In genomic region chr12:72520645-72521044, GRCm38 (mm10) we compare ENCODE assay signal across 8 mouse cellular contexts. TPM values are rescaled to one million over a fixed set of nuclear protein-coding genes. Genes with fewer than 3 reads are reported as not detected.
A peak's percentile ranks its signal among the peaks of the same experiment; 100 is the strongest.
DNase-seq lines count a peak whose midpoint lies in the region; ATAC-seq and TF ChIP-seq lines count a peak whose summit lies in the region.

No protein-coding gene starts in this region.

- H3K4me1 ChIP-seq in forebrain, postnatal 0 days (ENCODE audit: insufficient read depth) = no peaks in the 10 kb centered on the region
- H3K4me1 ChIP-seq in forebrain, embryonic 16.5 days (replicated peaks; ENCODE audit: control insufficient read depth, insufficient read depth, low read length) = peaks cover 3% of the 10 kb centered on the region
- no peaks in the 10 kb centered on the region for H3K4me1 ChIP-seq in thymus, adult 2 months (replicated peaks; ENCODE audit: control insufficient read depth, insufficient read depth, low read length)
- H3K4me1 ChIP-seq in lung, postnatal 0 days (ENCODE audit: insufficient read depth, low read depth, low read length) = no peaks in the 10 kb centered on the region
- H3K4me1 ChIP-seq in spleen, adult 2 months (ENCODE audit: control insufficient read depth, insufficient read depth, insufficient read length) = no peaks in the 10 kb centered on the region

- 2% methylated on average over 2 of the region's 2 CpGs for WGBS in forebrain, postnatal 0 days
- 3% methylated on average over 2 of the region's 2 CpGs for WGBS in forebrain, embryonic 16.5 days
- WGBS in thymus, adult 2 months = 1% methylated on average over 2 of the region's 2 CpGs
- WGBS in lung, postnatal 0 days = 2% methylated on average over 2 of the region's 2 CpGs
- 0% methylated on average over 2 of the region's 2 CpGs for WGBS in spleen, adult 2 months

- no peaks in the 10 kb centered on the region for H3K36me3 ChIP-seq in forebrain, postnatal 0 days (ENCODE audit: insufficient read depth)
- H3K36me3 ChIP-seq in forebrain, embryonic 16.5 days (ENCODE audit: control insufficient read depth, insufficient read depth) = no peaks in the 10 kb centered on the region
- H3K36me3 ChIP-seq in thymus, adult 2 months (ENCODE audit: control insufficient read depth, insufficient read depth, low read length) = no peaks in the 10 kb centered on the region
- no peaks in the 10 kb centered on the region for H3K36me3 ChIP-seq in lung, postnatal 0 days (ENCODE audit: insufficient read depth, low read length)
- H3K36me3 ChIP-seq in spleen, adult 2 months (ENCODE audit: control insufficient read depth, insufficient read depth, low read length) = no peaks in the 10 kb centered on the region

- no peak for ATAC-seq in forebrain, postnatal 0 days
- no peak for ATAC-seq in forebrain, embryonic 16.5 days
- ATAC-seq in lung, postnatal 0 days = 0 out of 2 replicates have a peak, but pooled peaks have one; percentile 14

- peak; percentile 84 for DNase-seq in forebrain, postnatal 0 days
- DNase-seq in thymus, adult 2 months = peak; percentile 66
- no peak for DNase-seq in thymus, adult 18-20 months
- DNase-seq in cerebellum, postnatal 14 days = peak; percentile 82 to 85
- peak; percentile 75 to 79 for DNase-seq in heart, postnatal 14 days
- DNase-seq in lung, postnatal 0 days (ENCODE audit: low spot score) = peak; percentile 74
- peak; percentile 37 to 60 for DNase-seq in spleen, adult 2 months (ENCODE audit: low read depth in 1 of 2, low spot score in 2 of 2)

- no peak overlapping the region for H3K9ac ChIP-seq in forebrain, postnatal 0 days
- H3K9ac ChIP-seq in forebrain, embryonic 16.5 days (replicated peaks; ENCODE audit: low read depth, low read length) = no peak overlapping the region
- H3K9ac ChIP-seq in lung, postnatal 0 days (replicated peaks; ENCODE audit: low read depth) = no peak overlapping the region

- no peaks in the 10 kb centered on the region for H3K9me3 ChIP-seq in forebrain, postnatal 0 days (ENCODE audit: low read length)
- H3K9me3 ChIP-seq in forebrain, embryonic 16.5 days (ENCODE audit: control insufficient read depth, low read length) = no peaks in the 10 kb centered on the region
- no peaks in the 10 kb centered on the region for H3K9me3 ChIP-seq in lung, postnatal 0 days (ENCODE audit: low read length)

- no peak for TF ChIP-seq POLR2A in thymus, adult 2 months (IDR thresholded peaks at IDR 0.05; ENCODE audit: control insufficient read depth, extremely low read depth, insufficient read depth, low read length, poor library complexity)
- no peak for TF ChIP-seq POLR2A in spleen, adult 2 months (IDR thresholded peaks at IDR 0.05; ENCODE audit: low read depth, low read length)

- H3K4me2 ChIP-seq in forebrain, postnatal 0 days (ENCODE audit: low read depth) = no peak overlapping the region
- no peak overlapping the region for H3K4me2 ChIP-seq in forebrain, embryonic 16.5 days (ENCODE audit: low read length)
- no peak overlapping the region for H3K4me2 ChIP-seq in lung, postnatal 0 days (replicated peaks; ENCODE audit: low read depth, low read length)

- peak; percentile 89 for TF ChIP-seq CTCF in forebrain, postnatal 0 days (IDR thresholded peaks at IDR 0.05; ENCODE audit: low read depth)
- TF ChIP-seq CTCF in thymus, adult 2 months (IDR thresholded peaks at IDR 0.05; ENCODE audit: borderline replicate concordance, control insufficient read depth, extremely low read depth, insufficient read depth, low read length, poor library complexity) = no peak
- TF ChIP-seq CTCF in lung, postnatal 0 days (IDR thresholded peaks at IDR 0.05) = peak; percentile 88
- peak; percentile 55; the same call in 1 of the 2 replicates for TF ChIP-seq CTCF in spleen, adult 2 months (IDR thresholded peaks at IDR 0.05; ENCODE audit: extremely low read depth, insufficient read depth, insufficient read length, insufficient replicate concordance)

- no peak overlapping the region for H3K4me3 ChIP-seq in forebrain, postnatal 0 days (ENCODE audit: low read depth, low read length)
- no peak overlapping the region for H3K4me3 ChIP-seq in forebrain, embryonic 16.5 days (replicated peaks; ENCODE audit: low read length)
- H3K4me3 ChIP-seq in thymus, adult 2 months (ENCODE audit: control insufficient read depth, insufficient read depth, low read length) = no peak overlapping the region
- H3K4me3 ChIP-seq in lung, postnatal 0 days (ENCODE audit: low read depth, low read length) = no peak overlapping the region
- no peak overlapping the region for H3K4me3 ChIP-seq in spleen, adult 2 months (ENCODE audit: extremely low read depth, insufficient read depth, insufficient read length)

- H3K27me3 ChIP-seq in forebrain, postnatal 0 days (ENCODE audit: insufficient read depth, low read length) = no peaks in the 10 kb centered on the region
- no peaks in the 10 kb centered on the region for H3K27me3 ChIP-seq in forebrain, embryonic 16.5 days (replicated peaks; ENCODE audit: control insufficient read depth, insufficient read depth, low read length)
- no peaks in the 10 kb centered on the region for H3K27me3 ChIP-seq in thymus, adult 2 months (ENCODE audit: control insufficient read depth, insufficient read depth, low read length)
- H3K27me3 ChIP-seq in lung, postnatal 0 days (replicated peaks; ENCODE audit: insufficient read depth, low read length) = no peaks in the 10 kb centered on the region
- no peaks in the 10 kb centered on the region for H3K27me3 ChIP-seq in spleen, adult 2 months (ENCODE audit: control insufficient read depth, insufficient read depth, low read length)

- no peak for TF ChIP-seq EP300 in lung, postnatal 0 days (IDR thresholded peaks at IDR 0.05)

- no peak overlapping the region for H3K27ac ChIP-seq in forebrain, postnatal 0 days (ENCODE audit: low read depth, low read length)
- no peak overlapping the region for H3K27ac ChIP-seq in forebrain, embryonic 16.5 days (ENCODE audit: low read length)
- H3K27ac ChIP-seq in thymus, adult 2 months (ENCODE audit: control insufficient read depth, insufficient read depth, low read length) = no peak overlapping the region
- no peak overlapping the region for H3K27ac ChIP-seq in lung, postnatal 0 days (ENCODE audit: low read length)
- no peak overlapping the region for H3K27ac ChIP-seq in spleen, adult 2 months (ENCODE audit: insufficient read depth, low read length)

- intact Hi-C loops in heart, postnatal 14 days (cut with DNase I) = loop anchor here (5.0 kb wide), 1 partner anchor 58 kb away; no protein-coding TSS in a partner anchor

RNA-seq across cellular contexts. Expression of gene Pcnx4, which starts 15.5 kb away (rescaled TPM):
- total RNA-seq in forebrain, postnatal 0 days (2014; rRNA removed) = 20.1 and 24.4 TPM in 2 replicates
- 15.9 and 21.4 TPM in 2 replicates for polyA plus RNA-seq in forebrain, postnatal 0 days (2015; fragmentation: Nextera tagmentation; extraction: Ambion mirVana)
- 23.3 and 24.2 TPM in 2 replicates for polyA plus RNA-seq in forebrain, embryonic 16.5 days (2015; fragmentation: Nextera tagmentation; extraction: Ambion mirVana)
- polyA plus RNA-seq in thymus, adult 2 months (2012; rRNA removed) = 3.8 and 4.8 TPM in 2 replicates
- 1 to 10 TPM; 3.4 to 3.5 TPM for total RNA-seq in heart, postnatal 14 days (2021)
- polyA plus RNA-seq in lung, postnatal 0 days (2015; fragmentation: Nextera tagmentation; extraction: Ambion mirVana) = 7.0 TPM in 2 replicates
- polyA plus RNA-seq in spleen, adult 2 months (2012; rRNA removed) = 1.5 and 1.6 TPM in 2 replicates

Comparison
In these comparisons a context has a peak if more than half of its experiments do, and no peak if none do; other contexts are left out.
1. DNase-seq: peak in forebrain, postnatal 0 days (single experiment), thymus, adult 2 months (single experiment), cerebellum, postnatal 14 days (2 of 2), heart, postnatal 14 days (2 of 2), lung, postnatal 0 days (single experiment) and spleen, adult 2 months (2 of 2); none in thymus, adult 18-20 months (0 of 2).